Comparison of ENCODE assay signal across 8 mouse cellular contexts in the genomic region with DNA sequence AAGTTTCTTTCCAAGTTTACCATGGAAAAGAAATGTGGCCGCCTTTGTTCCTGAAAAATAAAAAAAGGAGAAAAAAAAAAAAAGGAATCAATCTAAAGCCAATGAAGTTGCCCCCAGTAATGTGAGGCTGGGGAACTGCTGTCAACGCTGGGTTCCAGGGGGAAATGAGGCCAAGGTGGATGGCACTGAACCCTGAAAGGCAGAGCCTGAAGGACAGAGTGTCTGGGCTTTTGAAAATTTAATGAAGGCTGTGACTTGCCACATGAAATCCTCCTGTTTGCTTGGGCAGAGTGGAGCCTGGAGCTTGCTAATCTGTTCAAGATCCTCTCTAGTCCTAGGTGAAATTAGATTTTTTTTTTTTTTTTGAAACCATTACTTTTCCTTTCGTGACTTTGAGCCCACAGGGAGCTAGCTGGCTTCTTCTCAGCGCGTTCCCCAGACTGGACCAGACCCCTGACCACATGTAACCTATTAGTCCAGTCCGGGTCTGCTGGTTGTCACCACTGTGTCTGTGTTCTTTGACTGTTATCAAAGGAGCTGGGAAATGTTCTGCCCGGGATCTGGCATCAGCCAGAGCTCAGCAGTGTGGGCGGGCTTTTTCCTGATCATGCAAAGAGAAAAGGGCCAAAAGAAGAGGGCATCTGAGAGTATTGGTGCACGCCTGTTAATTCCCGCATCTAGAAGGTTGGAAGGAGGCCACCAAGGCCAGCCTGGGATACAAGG. TPM values are rescaled to one million over a fixed set of nuclear protein-coding genes. Genes with fewer than 3 reads are reported as not detected.
DNase-seq lines count a peak whose midpoint lies in the region; ATAC-seq lines count a peak whose summit lies in the region.
"Had no signal": no experiment of that assay in that cellular context is flagged by ENCODE, and none has a peak within 500 bp of the region (broad histone marks: within the 10 kb centered on the region; RNA-seq: fewer than 3 reads in every experiment).

No protein-coding gene starts in this region.

- DNase-seq in kidney, postnatal 10 days: peak; percentile 43
- DNase-seq in kidney, adult 9 months: no peak
- DNase-seq in embryonic facial prominence, embryonic 10.5 days (ENCODE audit: low spot score): peak; percentile 73
- DNase-seq in heart, adult 18-20 months: peak; percentile 63 to 66
- no peak for DNase-seq in thymus, adult 18-20 months

- H3K4me1 ChIP-seq in embryonic facial prominence, embryonic 10.5 days: peaks cover 43% of the 10 kb centered on the region
- peaks cover 35% of the 10 kb centered on the region for H3K4me1 ChIP-seq in limb, embryonic 13.5 days

- no peaks in the 10 kb centered on the region for H3K9me3 ChIP-seq in embryonic facial prominence, embryonic 10.5 days
- no peaks in the 10 kb centered on the region for H3K9me3 ChIP-seq in limb, embryonic 13.5 days

- peak overlapping the region; percentile 52 for H3K27ac ChIP-seq in embryonic facial prominence, embryonic 10.5 days (replicated peaks)
- H3K27ac ChIP-seq in limb, embryonic 13.5 days: peak overlapping the region; percentile 7; the same call in 1 of the 2 replicates

- no peak for ATAC-seq in limb, embryonic 13.5 days (ENCODE audit: low FRiP score, low read depth)
- no peak for ATAC-seq in CD4-positive, CD25-positive, alpha-beta regulatory T cell, adult 4 months

- WGBS in embryonic facial prominence, embryonic 10.5 days: 38% methylated on average over 10 of the region's 10 CpGs
- WGBS in limb, embryonic 13.5 days: 20% methylated on average over 10 of the region's 10 CpGs

- no peak overlapping the region for H3K4me3 ChIP-seq in embryonic facial prominence, embryonic 10.5 days
- H3K4me3 ChIP-seq in limb, embryonic 13.5 days: no peak overlapping the region

- H3K36me3 ChIP-seq in embryonic facial prominence, embryonic 10.5 days (replicated peaks): no peaks in the 10 kb centered on the region
- H3K36me3 ChIP-seq in limb, embryonic 13.5 days: no peaks in the 10 kb centered on the region

- no peak overlapping the region; the same call in 1 of the 2 replicates for H3K4me2 ChIP-seq in limb, embryonic 13.5 days (replicated peaks)
- H3K4me2 ChIP-seq: midbrain, embryonic 11.5 days had no signal

- no peaks in the 10 kb centered on the region; the same call in 1 of the 2 replicates for H3K27me3 ChIP-seq in embryonic facial prominence, embryonic 10.5 days (replicated peaks; ENCODE audit: low read depth, poor library complexity, severe bottlenecking)
- H3K27me3 ChIP-seq in limb, embryonic 13.5 days: no peaks in the 10 kb centered on the region

- 0 out of 2 replicates have a peak overlapping the region, but pooled peaks have one; percentile 14 for H3K9ac ChIP-seq in limb, embryonic 13.5 days

RNA-seq across cellular contexts. Expression of a gene that starts 4.6 kb away (rescaled TPM):
- 40.4 and 48.1 TPM in 2 replicates for polyA plus RNA-seq in embryonic facial prominence, embryonic 10.5 days (2016; fragmentation: Nextera tagmentation; extraction: Ambion mirVana)
- total RNA-seq in heart, adult 18-20 months (2021): 10 to 100 TPM; 33.5 to 39.6 TPM
- 60.7 and 61.3 TPM in 2 replicates for polyA plus RNA-seq in limb, embryonic 13.5 days (2015; fragmentation: Nextera tagmentation; extraction: Ambion mirVana)
- 10 to 100 TPM; 40.6 to 59.7 TPM for polyA plus RNA-seq in CD4-positive, CD25-positive, alpha-beta regulatory T cell, adult 4 months (2017; shearing (Covaris generic))

Comparison
In these comparisons a context has a peak if more than half of its experiments do, and no peak if none do; other contexts are left out.
1. DNase-seq: peak in kidney, postnatal 10 days (single experiment), embryonic facial prominence, embryonic 10.5 days (single experiment) and heart, adult 18-20 months (2 of 2); none in kidney, adult 9 months (single experiment) and thymus, adult 18-20 months (0 of 2).